Mouse (Mus musculus) heart, embryonic 11.5 days (tissue): ENCODE results near the gene Prkcg. TPM values are rescaled to one million over a fixed set of nuclear protein-coding genes. Genes with fewer than 3 reads are reported as not detected.

Experiments used
- ATAC-seq: fragments of 200-750 bp; cut with Nextera tagmentation; replicated peaks from 2 replicates; pipeline ENCODE4 v1.8.0; 2017; ENCODE audit warnings: moderate library complexity; ENCODE audit not compliant: insufficient number of reproducible peaks, low FRiP score, low TSS enrichment
- H3K27ac ChIP-seq: fragments of 300-500 bp; sonication (generic); 2 replicates; pipeline ENCODE4 v1.5.1; 2014; ENCODE audit warnings: mild to moderate bottlenecking, low read depth, low read length
- H3K27me3 ChIP-seq: fragments of 300-500 bp; sonication (generic); 2 replicates; pipeline ENCODE4 v1.6.1; 2014; ENCODE audit warnings: mild to moderate bottlenecking, low read length, mixed read lengths; ENCODE audit not compliant: control insufficient read depth, insufficient read depth
- H3K36me3 ChIP-seq: fragments of 300-500 bp; sonication (generic); 2 replicates; pipeline ENCODE4 v1.6.1; 2014; ENCODE audit warnings: mild to moderate bottlenecking, low read length, moderate library complexity, mixed read lengths; ENCODE audit not compliant: control insufficient read depth, insufficient read depth
- H3K4me1 ChIP-seq: fragments of 300-500 bp; sonication (generic); 2 replicates; pipeline ENCODE4 v1.6.1; 2014; ENCODE audit warnings: low read length; ENCODE audit not compliant: control insufficient read depth, insufficient read depth
- H3K4me2 ChIP-seq: fragments of 300-500 bp; sonication (generic); 2 replicates; pipeline ENCODE4 v1.6.1; 2014; ENCODE audit warnings: mild to moderate bottlenecking, moderate library complexity
- H3K4me3 ChIP-seq: fragments of 300-500 bp; sonication (generic); 2 replicates; pipeline ENCODE4 v1.5.1; 2014; ENCODE audit warnings: low read depth, low read length
- H3K9ac ChIP-seq: fragments of 300-500 bp; sonication (generic); 2 replicates; pipeline ENCODE4 v1.6.1; 2014; ENCODE audit warnings: mild to moderate bottlenecking, low read depth, low read length, moderate library complexity
- H3K9me3 ChIP-seq: fragments of 300-500 bp; sonication (generic); replicated peaks from 2 replicates; pipeline ENCODE4 v1.6.1; 2016; ENCODE audit warnings: low read length; ENCODE audit not compliant: control insufficient read depth
- WGBS: fragments of 180-500 bp; shearing (Covaris S2); extraction: QIAGEN DNeasy Blood & Tissue Kit; methylation state at CpG from one replicate; pipeline ENCODE4 v1.1.7; 2014; ENCODE audit not compliant: insufficient replicate concordance; 5-methylcytosine and 5-hydroxymethylcytosine counted together
- polyA plus RNA-seq: library from polyadenylated mRNA; unstranded; fragments of >200 nt; fragmentation: Nextera tagmentation; extraction: Ambion mirVana; gene quantifications from 2 replicates; pipeline ENCODE4 v1.2.1, GENCODE M21; 2014

Prkcg gene
- polyA plus RNA-seq, 1 experiment from 2014 or later: 0.14 TPM

GRCm38 (mm10) chr7:3332224-3332615, 43.2 kb downstream of the Prkcg start:
- Histone ChIP-seq H3K9ac (no peak overlapping the region), H3K4me3 (peak overlapping the region; percentile 58), H3K9me3 (no peaks in the 10 kb centered on the region), H3K27ac (no peak overlapping the region), H3K4me1 (0 out of 2 replicates have a peak, but pooled peaks cover 3% of the 10 kb centered on the region), H3K27me3 (peaks cover 44% of the 10 kb centered on the region), H3K36me3 (no peaks in the 10 kb centered on the region), H3K4me2 (peak overlapping the region; percentile 73)
- WGBS: 1% methylated on average over 4 of the region's 4 CpGs
- ATAC-seq: no peak

GRCm38 (mm10) chr7:3332619-3333521, 43.9 kb downstream of the Prkcg start, which contains the start of gene Cacng7:
Gene Cacng7, plus strand, starts transcription at chr7:3332955.
- H3K4me2 ChIP-seq: peak within 1 kb of the TSS; percentile 73
- no peaks in the 10 kb centered on the region for H3K9me3 ChIP-seq
- no peak for ATAC-seq
- H3K27me3 ChIP-seq: peaks cover 44% of the 10 kb centered on the region
- H3K36me3 ChIP-seq: no peaks in the 10 kb centered on the region
- peak within 1 kb of the TSS; percentile 58 for H3K4me3 ChIP-seq
- H3K27ac ChIP-seq: no peak within 1 kb of the TSS
- H3K4me1 ChIP-seq: 0 out of 2 replicates have a peak, but pooled peaks cover 3% of the 10 kb centered on the region
- 2% methylated on average over 62 of the region's 65 CpGs for WGBS
- H3K9ac ChIP-seq: peak within 1 kb of the TSS; percentile 58; the same call in 1 of the 2 replicates

GRCm38 (mm10) chr7:3333542-3333941, 44.6 kb downstream of the Prkcg start:
- Histone ChIP-seq H3K36me3 (no peaks in the 10 kb centered on the region), H3K27ac (no peak overlapping the region), H3K9ac (no peak overlapping the region), H3K4me3 (peak overlapping the region; percentile 58), H3K9me3 (no peaks in the 10 kb centered on the region), H3K4me2 (peak overlapping the region; percentile 73), H3K4me1 (0 out of 2 replicates have a peak, but pooled peaks cover 3% of the 10 kb centered on the region), H3K27me3 (peaks cover 44% of the 10 kb centered on the region)
- no peak for ATAC-seq
- 7% methylated on average over 5 of the region's 5 CpGs for WGBS

- H3K27me3 ChIP-seq: peaks cover 31% of the 10 kb centered on the region
- no peak overlapping the region for H3K27ac ChIP-seq
- no peak overlapping the region for H3K4me2 ChIP-seq
- ATAC-seq: no peak
- no peak overlapping the region for H3K9ac ChIP-seq
- WGBS: 52% methylated on average over 17 of the region's 17 CpGs
- H3K36me3 ChIP-seq: no peaks in the 10 kb centered on the region
- no peak overlapping the region for H3K4me3 ChIP-seq
- H3K4me1 ChIP-seq: 0 out of 2 replicates have a peak, but pooled peaks cover 3% of the 10 kb centered on the region
- no peaks in the 10 kb centered on the region for H3K9me3 ChIP-seq
Observed at GRCm38 (mm10) chr7:3336412-3336811, 47.4 kb downstream of the Prkcg start.

DNA sequence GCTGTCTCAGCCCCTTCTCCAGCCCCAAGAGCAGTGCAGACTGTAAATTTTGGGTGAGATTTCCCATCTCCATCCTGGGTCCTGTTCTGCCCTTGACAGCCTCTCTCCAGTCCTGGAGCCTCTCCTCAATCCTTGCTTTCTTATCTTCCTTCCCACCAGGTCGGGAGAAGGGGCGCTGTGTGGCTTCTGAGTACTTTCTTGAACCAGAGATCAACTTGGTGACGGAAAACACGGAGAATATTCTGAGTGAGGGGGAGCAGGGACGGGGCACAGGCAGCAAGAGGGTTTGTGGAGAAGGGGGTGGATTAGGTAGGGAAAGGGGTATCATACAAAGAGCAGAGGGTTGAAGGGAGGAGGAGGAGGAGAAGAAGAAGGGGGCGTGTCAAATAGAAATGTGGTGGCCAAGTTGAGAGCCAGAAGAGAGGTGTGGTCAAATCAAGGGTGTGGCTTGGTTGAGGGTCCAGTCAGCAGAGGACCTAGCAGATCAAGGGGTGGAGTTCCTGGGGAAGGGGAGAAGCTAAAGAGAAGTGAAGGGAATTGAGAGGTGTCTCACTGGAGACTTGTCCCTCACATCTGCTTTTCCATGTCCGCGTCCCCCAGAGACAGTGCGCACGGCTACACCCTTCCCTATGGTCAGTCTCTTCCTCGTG, 49.4 kb downstream of the Prkcg start:
- no peak for ATAC-seq
- 61% methylated on average over 11 of the region's 11 CpGs for WGBS
- Histone ChIP-seq H3K4me2 (no peak overlapping the region), H3K36me3 (no peaks in the 10 kb centered on the region), H3K9ac (no peak overlapping the region), H3K27me3 (peaks cover 13% of the 10 kb centered on the region), H3K27ac (no peak overlapping the region), H3K9me3 (no peaks in the 10 kb centered on the region), H3K4me3 (no peak overlapping the region), H3K4me1 (no peaks in the 10 kb centered on the region)

GRCm38 (mm10) chr7:3339010-3339409, 50.0 kb downstream of the Prkcg start:
- Histone ChIP-seq H3K27me3 (peaks cover 7% of the 10 kb centered on the region), H3K4me2 (no peak overlapping the region), H3K4me1 (no peaks in the 10 kb centered on the region), H3K9me3 (no peaks in the 10 kb centered on the region), H3K27ac (no peak overlapping the region), H3K4me3 (no peak overlapping the region), H3K36me3 (no peaks in the 10 kb centered on the region), H3K9ac (no peak overlapping the region)
- no peak for ATAC-seq
- 74% methylated on average over 11 of the region's 11 CpGs for WGBS

- Histone ChIP-seq H3K9ac (no peak overlapping the region), H3K27me3 (no peaks in the 10 kb centered on the region), H3K36me3 (no peaks in the 10 kb centered on the region), H3K27ac (no peak overlapping the region), H3K4me3 (no peak overlapping the region), H3K9me3 (no peaks in the 10 kb centered on the region), H3K4me2 (no peak overlapping the region), H3K4me1 (no peaks in the 10 kb centered on the region)
- no peak for ATAC-seq
- WGBS: 80% methylated on average over 3 of the region's 3 CpGs
Observed at GRCm38 (mm10) chr7:3343861-3344260, 54.9 kb downstream of the Prkcg start.

DNA sequence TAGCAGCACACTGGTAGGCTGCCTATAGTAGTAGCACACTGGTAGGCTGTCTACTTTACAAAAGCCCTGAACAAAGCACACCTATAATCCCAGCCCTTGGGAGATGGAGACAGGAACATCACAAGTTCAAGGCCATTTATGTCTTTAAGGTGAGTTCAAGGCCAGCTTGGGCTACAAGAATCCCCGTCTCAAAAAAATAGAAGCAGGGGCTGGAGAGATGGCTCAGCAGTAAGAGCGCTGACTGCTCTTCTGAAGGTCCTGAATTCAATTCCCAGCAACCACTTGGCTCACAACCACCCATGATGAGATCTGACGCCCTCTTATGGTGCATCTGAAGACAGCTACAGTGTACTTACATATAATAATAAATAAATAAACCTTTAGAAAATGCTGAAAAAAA, 56.3 kb downstream of the Prkcg start:
- Histone ChIP-seq H3K4me3 (no peak overlapping the region), H3K9me3 (no peaks in the 10 kb centered on the region), H3K4me2 (no peak overlapping the region), H3K36me3 (no peaks in the 10 kb centered on the region), H3K4me1 (no peaks in the 10 kb centered on the region), H3K27me3 (no peaks in the 10 kb centered on the region), H3K27ac (no peak overlapping the region), H3K9ac (no peak overlapping the region)
- no peak for ATAC-seq
- 87% methylated on average over 3 of the region's 3 CpGs for WGBS
